Mouse (Mus musculus): ENCODE data around the gene Zfp628. TPM values are rescaled to one million over a fixed set of nuclear protein-coding genes. Genes with fewer than 3 reads are reported as not detected.
A peak's percentile ranks its signal among the peaks of the same experiment; 100 is the strongest.
"Not testable (repeated sequence)": the region's sequence is repeated elsewhere in the genome, so short reads cannot be mapped to it uniquely, and the experiment has no call there.

Gene Zfp628
- 2.8 and 3.7 TPM in 2 replicates for polyA plus RNA-seq (2014; fragmentation: Nextera tagmentation; extraction: Ambion mirVana)

GRCm38 (mm10) chr7:4915007-4915665 lies at the start of gene Zfp628:
Zfp628 (plus strand) TSS chr7:4915217.
- Histone ChIP-seq H3K27ac (ENCODE audit: low read depth, low read length) (peak within 1 kb of the TSS; percentile 99), H3K9me3 (ENCODE audit: control insufficient read depth, low read length) (no peaks in the 10 kb centered on the region), H3K9ac (replicated peaks; ENCODE audit: low read depth, low read length) (peak within 1 kb of the TSS; percentile 87), H3K4me1 (ENCODE audit: control insufficient read depth, insufficient read depth, low read length) (peaks cover 12% of the 10 kb centered on the region), H3K27me3 (ENCODE audit: control insufficient read depth, insufficient read depth, low read length) (no peaks in the 10 kb centered on the region), H3K36me3 (ENCODE audit: control insufficient read depth, insufficient read depth, low read length) (peaks cover 13% of the 10 kb centered on the region), H3K4me3 (ENCODE audit: low read depth, low read length) (peak within 1 kb of the TSS; percentile 69), H3K4me2 (ENCODE audit: low read depth, low read length) (peak within 1 kb of the TSS; percentile 86)
- peak; percentile 88 for ATAC-seq (ENCODE audit: low read depth)
- WGBS, result under 1% methylated on average over 44 of the region's 56 CpGs

GRCm38 (mm10) chr7:4865579-4866493 lies 49.2 kb upstream of the Zfp628 start:
- Histone ChIP-seq H3K36me3 (ENCODE audit: control insufficient read depth, insufficient read depth, low read length) (no peaks in the 10 kb centered on the region), H3K9me3 (ENCODE audit: control insufficient read depth, low read length) (no peaks in the 10 kb centered on the region), H3K9ac (replicated peaks; ENCODE audit: low read depth, low read length) (peak overlapping the region; percentile 69), H3K27me3 (ENCODE audit: control insufficient read depth, insufficient read depth, low read length) (no peaks in the 10 kb centered on the region), H3K27ac (ENCODE audit: low read depth, low read length) (peak overlapping the region; percentile 80), H3K4me2 (ENCODE audit: low read depth, low read length) (peak overlapping the region; percentile 73), H3K4me3 (ENCODE audit: low read depth, low read length) (peak overlapping the region; percentile 59), H3K4me1 (ENCODE audit: control insufficient read depth, insufficient read depth, low read length) (no peaks in the 10 kb centered on the region)
- WGBS, result 3% methylated on average over 40 of the region's 40 CpGs
- ATAC-seq (ENCODE audit: low read depth), result peak; percentile 100

- Histone ChIP-seq H3K9me3 (ENCODE audit: control insufficient read depth, low read length) (no peaks in the 10 kb centered on the region), H3K27me3 (ENCODE audit: control insufficient read depth, insufficient read depth, low read length) (no peaks in the 10 kb centered on the region), H3K9ac (replicated peaks; ENCODE audit: low read depth, low read length) (peak overlapping the region; percentile 69), H3K4me3 (ENCODE audit: low read depth, low read length) (peak overlapping the region; percentile 59), H3K36me3 (ENCODE audit: control insufficient read depth, insufficient read depth, low read length) (no peaks in the 10 kb centered on the region), H3K27ac (ENCODE audit: low read depth, low read length) (peak overlapping the region; percentile 80), H3K4me1 (ENCODE audit: control insufficient read depth, insufficient read depth, low read length) (no peaks in the 10 kb centered on the region), H3K4me2 (ENCODE audit: low read depth, low read length) (peak overlapping the region; percentile 73)
- 39% methylated on average over 10 of the region's 10 CpGs for WGBS
- ATAC-seq (ENCODE audit: low read depth), result no peak
Observed at GRCm38 (mm10) chr7:4866631-4867180, 48.3 kb upstream of the Zfp628 start.

DNA sequence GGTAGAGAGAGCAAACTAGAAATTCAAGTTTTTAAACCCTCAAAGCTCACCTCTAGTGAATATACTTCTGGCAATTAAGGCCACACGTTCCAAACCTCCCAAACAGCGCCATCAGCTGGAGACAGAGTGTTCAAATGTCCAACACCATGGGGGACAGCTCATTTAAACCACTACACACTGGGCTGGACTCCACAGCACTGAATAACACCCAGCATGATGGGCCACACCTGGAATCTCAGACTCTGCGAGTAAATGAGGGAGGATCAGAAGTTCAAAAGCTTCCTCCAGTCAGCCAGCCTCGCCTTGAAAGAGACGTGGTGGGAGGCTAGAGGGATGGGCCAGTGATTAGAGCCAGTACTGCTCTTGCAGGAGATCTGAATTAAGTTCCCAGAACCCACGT lies 44.9 kb upstream of the Zfp628 start, which contains the start of gene Isoc2b:
TSS of gene Isoc2b (minus strand) at position 126 of the 400 bp plus-strand sequence.
- H3K27me3 ChIP-seq (ENCODE audit: control insufficient read depth, insufficient read depth, low read length), result no peaks in the 10 kb centered on the region
- H3K4me1 ChIP-seq (ENCODE audit: control insufficient read depth, insufficient read depth, low read length), result no peaks in the 10 kb centered on the region
- H3K4me2 ChIP-seq (ENCODE audit: low read depth, low read length), result no peak within 1 kb of the TSS
- no peak within 1 kb of the TSS for H3K9ac ChIP-seq (replicated peaks; ENCODE audit: low read depth, low read length)
- H3K27ac ChIP-seq (ENCODE audit: low read depth, low read length), result no peak within 1 kb of the TSS
- no peaks in the 10 kb centered on the region for H3K9me3 ChIP-seq (ENCODE audit: control insufficient read depth, low read length)
- no peaks in the 10 kb centered on the region for H3K36me3 ChIP-seq (ENCODE audit: control insufficient read depth, insufficient read depth, low read length)
- ATAC-seq (ENCODE audit: low read depth), result no peak
- 49% methylated on average over 6 of the region's 6 CpGs for WGBS
- no peak within 1 kb of the TSS for H3K4me3 ChIP-seq (ENCODE audit: low read depth, low read length)

DNA sequence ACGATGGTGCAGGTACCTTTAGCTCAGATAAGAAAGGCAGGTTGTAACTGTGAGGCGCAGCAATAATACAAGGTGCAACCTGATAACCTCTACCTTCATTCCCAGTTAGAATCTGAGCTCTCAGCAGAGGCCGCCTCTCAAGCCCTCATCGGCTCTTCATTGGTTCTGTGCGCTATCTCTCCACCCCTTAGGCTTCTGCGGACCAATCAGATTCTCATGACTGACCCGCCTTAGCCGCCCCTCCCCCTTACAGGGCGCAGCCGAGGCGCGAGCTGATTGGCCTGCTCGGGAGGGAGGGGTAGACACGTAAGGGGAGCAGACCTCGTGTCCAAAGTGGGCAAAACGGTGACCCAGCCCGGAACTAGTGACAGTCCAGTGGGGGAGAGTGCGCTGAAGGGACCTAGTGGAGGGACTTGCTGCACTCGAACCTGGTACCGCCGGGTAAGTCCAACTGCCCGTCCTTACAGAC lies 38.2 kb upstream of the Zfp628 start, which contains the start of gene Isoc2a:
TSS of gene Isoc2a (plus strand) at position 401 of the 469 bp plus-strand sequence.
- H3K36me3 ChIP-seq (ENCODE audit: control insufficient read depth, insufficient read depth, low read length), result no peaks in the 10 kb centered on the region

DNA sequence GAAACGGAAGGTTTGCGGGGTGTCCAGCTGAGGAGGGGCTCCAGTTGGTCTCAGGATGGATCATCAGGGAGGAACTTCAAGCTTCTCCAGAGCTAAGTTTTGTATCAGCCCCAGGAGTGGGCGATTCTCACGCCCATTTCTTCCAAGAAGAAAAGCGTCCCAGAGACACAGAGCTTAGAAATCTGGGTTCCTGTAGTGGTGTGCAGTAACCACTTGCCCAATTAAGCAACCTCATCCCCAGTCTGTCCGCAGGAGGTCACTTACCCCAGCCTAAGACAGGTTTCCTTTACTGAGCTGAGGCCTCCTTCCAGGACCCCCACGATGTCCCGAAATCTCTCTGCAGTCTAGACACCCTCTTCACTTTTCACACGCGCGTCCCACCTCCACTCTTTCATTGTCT lies 37.8 kb upstream of the Zfp628 start:
- WGBS, result 8% methylated on average over 11 of the region's 11 CpGs

More for the DNA sequence above, 38.2 kb upstream of the Zfp628 start, which contains the start of gene Isoc2a:
- Histone ChIP-seq H3K27ac (ENCODE audit: low read depth, low read length) (peak within 1 kb of the TSS; percentile 45; the same call in 1 of the 2 replicates), H3K4me3 (ENCODE audit: low read depth, low read length) (peak within 1 kb of the TSS; percentile 44), H3K9ac (replicated peaks; ENCODE audit: low read depth, low read length) (peak within 1 kb of the TSS; percentile 58), H3K27me3 (ENCODE audit: control insufficient read depth, insufficient read depth, low read length) (no peaks in the 10 kb centered on the region), H3K9me3 (ENCODE audit: control insufficient read depth, low read length) (no peaks in the 10 kb centered on the region), H3K4me2 (ENCODE audit: low read depth, low read length) (peak within 1 kb of the TSS; percentile 83), H3K4me1 (ENCODE audit: control insufficient read depth, insufficient read depth, low read length) (peaks cover 8% of the 10 kb centered on the region; the same call in 1 of the 2 replicates)
- ATAC-seq (ENCODE audit: low read depth), result peak; percentile 99
- WGBS, result 2% methylated on average over 22 of the region's 22 CpGs

GRCm38 (mm10) chr7:4878186-4878585 lies 36.8 kb upstream of the Zfp628 start:
- Histone ChIP-seq H3K9ac (replicated peaks; ENCODE audit: low read depth, low read length) (no peak overlapping the region), H3K4me3 (ENCODE audit: low read depth, low read length) (no peak overlapping the region), H3K4me2 (ENCODE audit: low read depth, low read length) (no peak overlapping the region), H3K27ac (ENCODE audit: low read depth, low read length) (no peak overlapping the region), H3K27me3 (ENCODE audit: control insufficient read depth, insufficient read depth, low read length) (no peaks in the 10 kb centered on the region), H3K4me1 (ENCODE audit: control insufficient read depth, insufficient read depth, low read length) (peaks cover 8% of the 10 kb centered on the region; the same call in 1 of the 2 replicates), H3K9me3 (ENCODE audit: control insufficient read depth, low read length) (no peaks in the 10 kb centered on the region), H3K36me3 (ENCODE audit: control insufficient read depth, insufficient read depth, low read length) (no peaks in the 10 kb centered on the region)
- ATAC-seq (ENCODE audit: low read depth), result no peak

More for the DNA sequence above, 37.8 kb upstream of the Zfp628 start:
- peak overlapping the region; percentile 44 for H3K4me3 ChIP-seq (ENCODE audit: low read depth, low read length)
- H3K4me2 ChIP-seq (ENCODE audit: low read depth, low read length), result peak overlapping the region; percentile 83
- peaks cover 8% of the 10 kb centered on the region; the same call in 1 of the 2 replicates for H3K4me1 ChIP-seq (ENCODE audit: control insufficient read depth, insufficient read depth, low read length)
- no peaks in the 10 kb centered on the region for H3K27me3 ChIP-seq (ENCODE audit: control insufficient read depth, insufficient read depth, low read length)
- no peak overlapping the region for H3K27ac ChIP-seq (ENCODE audit: low read depth, low read length)
- peak; percentile 12 for ATAC-seq (ENCODE audit: low read depth)
- no peaks in the 10 kb centered on the region for H3K9me3 ChIP-seq (ENCODE audit: control insufficient read depth, low read length)
- peak overlapping the region; percentile 58 for H3K9ac ChIP-seq (replicated peaks; ENCODE audit: low read depth, low read length)
- H3K36me3 ChIP-seq (ENCODE audit: control insufficient read depth, insufficient read depth, low read length), result no peaks in the 10 kb centered on the region

- H3K9ac ChIP-seq (replicated peaks; ENCODE audit: low read depth, low read length); H3K27me3 ChIP-seq (ENCODE audit: control insufficient read depth, insufficient read depth, low read length); H3K4me3 ChIP-seq (ENCODE audit: low read depth, low read length); H3K4me2 ChIP-seq (ENCODE audit: low read depth, low read length); H3K4me1 ChIP-seq (ENCODE audit: control insufficient read depth, insufficient read depth, low read length); ATAC-seq (ENCODE audit: low read depth); H3K9me3 ChIP-seq (ENCODE audit: control insufficient read depth, low read length); H3K36me3 ChIP-seq (ENCODE audit: control insufficient read depth, insufficient read depth, low read length); H3K27ac ChIP-seq (ENCODE audit: low read depth, low read length): not testable (repeated sequence)
- WGBS, result 79% methylated on average over 1 of the region's 1 CpGs
Observed at GRCm38 (mm10) chr7:4879036-4879435, 36.0 kb upstream of the Zfp628 start.
